Mouse (Mus musculus): ENCODE data around the gene Opcml.

- no peak for TF ChIP-seq CTCF (IDR thresholded peaks at IDR 0.05; ENCODE audit: extremely low read depth, insufficient read depth, low read length)
- TF ChIP-seq POLR2A (IDR thresholded peaks at IDR 0.05; ENCODE audit: extremely low read depth, insufficient read depth, low read length) = no peak
Observed at GRCm38 (mm10) chr9:28287485-28287884, 496.9 kb downstream of the Opcml start.

All from cortical plate, adult 2 months (tissue).